Mouse (Mus musculus): ENCODE data around the gene Gpr25.

DNA sequence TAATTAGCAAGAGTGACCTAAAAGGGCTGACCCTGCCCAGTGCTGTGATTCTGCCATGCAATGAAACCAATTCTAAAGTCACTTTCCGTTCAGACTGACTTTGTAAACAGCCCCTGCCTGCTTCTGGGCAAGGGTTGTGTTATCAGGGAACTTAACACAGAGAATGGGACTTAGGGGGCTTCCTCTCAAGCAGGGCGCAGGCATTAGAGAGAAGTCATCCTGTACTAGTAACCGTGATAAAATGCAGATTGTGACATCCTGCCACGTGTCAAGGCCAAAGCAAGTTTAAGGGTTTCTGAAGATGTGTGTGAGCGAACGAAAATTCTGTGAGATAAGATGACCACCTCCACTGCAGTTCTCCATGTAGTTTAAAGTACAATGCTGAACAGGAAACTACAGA, 5.5 kb upstream of the Gpr25 start:
- no peak for TF ChIP-seq HCFC1 (IDR thresholded peaks at IDR 0.05; ENCODE audit: borderline replicate concordance, insufficient read depth, low read length)
- TF ChIP-seq ZNF384 (IDR thresholded peaks at IDR 0.05; ENCODE audit: low read depth, low read length) = no peak
- TF ChIP-seq ZC3H11A (IDR thresholded peaks at IDR 0.05; ENCODE audit: borderline replicate concordance, low read depth, low read length) = no peak

Measured in ES-E14 (cell line).